Mouse (Mus musculus): ENCODE measurements around the gene Tpsb2.

The Tpsb2 gene

DNA sequence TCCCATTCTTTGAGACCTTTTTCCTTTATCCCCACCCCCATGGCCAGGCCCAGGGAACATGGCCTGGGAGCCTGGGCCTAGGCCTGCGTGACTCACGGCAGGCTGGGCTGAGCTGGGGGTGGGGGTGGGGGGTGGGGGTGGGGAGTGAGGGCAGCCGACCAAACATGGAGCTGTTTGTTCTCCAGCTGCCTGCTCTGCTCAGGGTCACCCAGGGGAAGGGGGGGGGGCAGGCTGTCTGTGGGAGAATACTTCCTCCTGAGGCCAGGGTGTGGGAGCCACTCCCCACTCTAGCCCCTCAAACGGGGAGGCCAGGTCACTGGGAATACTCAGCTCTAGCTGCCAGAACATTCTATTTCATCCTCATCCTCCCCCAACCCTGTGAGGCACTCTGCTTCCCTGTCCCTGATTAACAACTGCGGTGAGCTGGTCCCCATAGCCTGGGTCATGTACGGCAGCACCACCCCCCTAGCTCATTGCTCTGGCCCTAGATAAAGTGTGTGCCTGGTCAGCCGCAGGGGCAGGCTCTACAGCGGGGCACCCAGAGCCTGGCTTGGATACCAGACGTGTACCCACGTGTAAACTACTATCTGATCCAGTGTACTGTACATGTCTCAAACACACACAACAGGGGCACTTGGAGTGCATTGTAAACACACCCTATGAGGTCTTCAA is 39.3 kb downstream of the Tpsb2 start:
- intact Hi-C loops (cut with DNase I): no loop called here

DNA sequence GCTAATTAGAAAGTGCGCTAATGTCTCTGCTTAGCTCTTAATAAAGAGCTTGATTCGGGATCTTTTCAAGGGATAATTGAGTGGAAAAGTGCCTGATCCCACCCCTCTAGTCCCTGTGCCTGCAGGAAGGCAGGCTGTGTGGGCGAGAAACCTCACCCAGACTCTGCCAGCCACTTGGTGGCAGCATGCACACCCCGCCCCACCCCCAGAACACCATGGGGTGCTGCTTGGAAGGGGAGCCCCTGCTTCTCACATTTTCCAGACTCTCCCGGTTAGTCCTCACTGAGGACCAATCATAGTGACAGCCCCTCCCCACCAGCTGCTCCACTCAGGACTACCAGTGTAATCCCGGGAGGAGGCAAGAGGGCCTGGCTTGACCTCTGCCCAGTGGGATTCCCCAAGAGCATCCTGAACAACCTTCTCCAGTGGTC is 39.9 kb downstream of the Tpsb2 start:
- intact Hi-C loops (cut with DNase I): no loop called here

DNA sequence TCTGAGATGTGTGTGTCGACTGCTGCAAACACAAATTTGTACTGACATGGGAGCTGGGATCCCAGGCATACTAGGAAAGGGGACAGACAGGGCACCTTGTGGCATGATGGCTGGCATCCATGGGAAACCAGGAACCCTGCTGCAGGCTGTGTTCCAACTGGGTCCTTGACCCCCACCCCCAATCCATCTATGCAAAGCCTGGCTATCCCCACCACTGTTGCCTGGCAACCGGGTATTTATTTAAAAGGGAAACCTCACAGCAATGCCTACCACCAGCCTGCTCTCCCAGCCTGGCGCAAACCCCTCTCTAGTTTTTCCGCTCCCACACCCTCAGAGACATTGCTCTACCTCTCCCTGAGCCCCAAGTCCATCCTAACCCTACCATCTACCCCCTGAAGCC is 41.2 kb downstream of the Tpsb2 start:
- intact Hi-C loops (cut with DNase I): no loop called here

DNA sequence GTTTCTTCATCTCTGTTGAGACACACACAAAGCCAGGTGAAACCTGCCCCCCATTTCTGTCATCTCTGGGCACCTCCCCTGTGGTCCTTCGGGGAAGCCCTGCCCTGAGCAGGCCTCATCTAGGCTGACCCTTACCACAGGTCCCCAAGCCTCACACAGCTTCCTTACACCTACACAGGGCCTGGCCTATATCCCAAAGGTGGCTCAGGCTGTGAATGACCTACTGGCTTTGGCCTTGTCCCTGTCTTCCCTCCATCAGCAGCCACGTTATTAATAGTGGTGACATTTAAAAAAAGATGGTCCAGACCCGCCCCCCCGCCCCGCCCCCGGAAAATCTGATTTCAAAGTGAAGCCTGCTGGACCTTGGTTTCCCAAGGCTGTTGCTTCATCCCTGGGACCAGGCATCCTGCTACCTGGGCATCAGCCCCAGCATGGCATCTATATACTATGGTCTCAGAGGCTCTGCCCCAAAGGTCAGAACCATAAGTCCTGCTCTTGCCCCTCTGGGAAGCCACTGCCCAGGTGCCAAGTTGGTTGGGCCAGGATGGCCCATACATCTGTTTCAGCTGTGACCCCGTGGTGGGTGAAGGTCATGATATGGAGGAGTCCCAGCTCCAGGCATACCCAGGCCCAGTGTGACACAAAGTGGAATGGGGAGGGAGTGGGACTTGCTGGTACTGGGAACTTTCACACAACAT is 42.3 kb downstream of the Tpsb2 start:
- intact Hi-C loops (cut with DNase I): no loop called here

DNA sequence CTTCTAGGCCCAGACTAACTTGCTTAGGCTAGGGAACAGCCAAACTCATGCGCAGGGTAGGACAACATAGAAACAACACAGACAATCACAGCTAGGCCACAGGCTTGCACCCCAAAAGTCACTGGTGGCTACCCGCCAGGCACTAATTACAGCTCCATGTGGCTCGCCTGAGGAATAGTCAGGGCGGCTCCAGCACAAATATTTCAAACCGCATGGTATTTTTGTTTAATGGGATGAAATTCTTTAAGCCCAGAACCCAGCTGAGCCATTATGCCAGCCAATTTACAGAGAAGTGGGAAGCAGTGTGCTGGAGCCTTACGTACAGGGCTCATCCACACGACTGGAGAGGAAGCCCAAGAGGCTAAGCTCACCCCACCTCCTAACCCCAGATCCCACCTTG is 43.5 kb downstream of the Tpsb2 start:
- intact Hi-C loops (cut with DNase I): no loop called here

DNA sequence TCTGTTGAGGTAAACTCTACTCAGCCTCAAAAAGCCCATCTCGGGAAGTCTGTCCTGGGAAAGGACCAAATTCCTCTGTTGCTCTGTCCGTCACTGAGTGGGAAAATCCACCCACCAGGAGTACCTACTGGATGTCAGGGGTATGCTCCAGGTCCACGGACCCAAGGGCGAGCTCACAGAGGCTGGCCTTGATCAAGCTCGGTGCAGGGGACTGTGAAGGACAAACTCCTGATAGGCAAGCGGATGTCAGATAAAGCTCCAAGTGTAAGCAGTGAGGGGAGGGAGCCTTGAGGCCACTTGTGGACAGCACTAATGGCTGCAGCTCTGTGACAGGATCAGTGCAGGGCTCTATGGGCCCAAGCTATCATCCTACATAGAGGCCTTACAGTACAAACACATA is 44.1 kb downstream of the Tpsb2 start:
- intact Hi-C loops (cut with DNase I): no loop called here

DNA sequence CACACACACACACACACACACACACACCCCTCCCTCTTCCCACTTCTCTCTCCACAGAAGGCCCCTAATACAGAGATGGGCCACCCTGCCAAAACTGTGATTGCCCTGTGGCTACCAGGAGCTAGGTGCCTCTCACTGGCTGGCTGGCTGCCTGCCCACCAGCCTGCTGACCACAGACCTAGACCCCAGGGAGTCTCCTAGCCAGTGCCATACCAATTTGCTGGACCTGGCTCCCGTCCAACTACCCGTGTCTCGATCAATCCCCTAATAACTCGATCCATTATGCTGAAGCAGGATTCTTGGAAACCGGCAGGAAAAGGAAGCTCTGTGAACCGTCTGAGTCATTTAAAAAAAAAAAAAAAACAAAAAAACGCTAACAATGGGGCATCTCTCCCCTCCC is 44.7 kb downstream of the Tpsb2 start:
- intact Hi-C loops (cut with DNase I): no loop called here

DNA sequence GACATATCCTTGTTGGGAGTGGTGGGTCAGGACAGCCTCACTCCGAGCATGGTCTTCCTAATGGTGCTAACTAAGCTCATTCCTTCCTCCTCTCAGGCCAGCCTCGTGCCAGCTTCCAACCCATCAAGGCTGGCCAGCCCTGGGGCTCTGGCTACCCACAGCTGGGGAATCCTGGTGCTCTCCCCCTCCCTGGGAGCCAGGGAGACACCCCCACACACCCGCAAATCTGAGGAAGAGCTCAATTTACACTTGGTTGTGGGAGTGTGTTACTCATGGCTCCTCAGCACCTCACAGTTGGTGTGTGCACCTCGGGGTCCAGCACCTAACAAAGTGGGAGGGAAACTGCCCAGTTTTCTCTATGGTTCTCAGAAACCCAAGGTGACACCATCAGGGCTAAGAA is 45.1 kb downstream of the Tpsb2 start:
- intact Hi-C loops (cut with DNase I): no loop called here

DNA sequence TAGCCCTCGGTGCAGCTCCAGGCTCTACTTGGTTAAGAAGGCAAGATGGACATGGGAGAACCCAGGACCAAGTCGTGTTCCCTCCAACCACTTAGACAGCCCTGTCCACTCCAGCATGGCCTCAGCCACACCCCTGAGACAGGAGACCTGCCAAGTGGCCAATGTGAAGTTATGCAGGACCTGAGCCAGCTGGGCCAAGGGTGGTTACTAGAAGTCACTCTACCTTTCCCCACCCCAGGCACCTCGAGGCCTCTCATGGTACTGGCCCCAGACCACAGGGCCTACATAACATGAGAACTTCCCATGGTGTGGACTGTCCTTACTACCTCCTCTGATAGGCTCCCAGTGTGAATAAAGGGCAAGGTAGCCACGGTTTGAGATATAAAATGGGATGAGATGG is 48.1 kb downstream of the Tpsb2 start:
- intact Hi-C loops (cut with DNase I): no loop called here

DNA sequence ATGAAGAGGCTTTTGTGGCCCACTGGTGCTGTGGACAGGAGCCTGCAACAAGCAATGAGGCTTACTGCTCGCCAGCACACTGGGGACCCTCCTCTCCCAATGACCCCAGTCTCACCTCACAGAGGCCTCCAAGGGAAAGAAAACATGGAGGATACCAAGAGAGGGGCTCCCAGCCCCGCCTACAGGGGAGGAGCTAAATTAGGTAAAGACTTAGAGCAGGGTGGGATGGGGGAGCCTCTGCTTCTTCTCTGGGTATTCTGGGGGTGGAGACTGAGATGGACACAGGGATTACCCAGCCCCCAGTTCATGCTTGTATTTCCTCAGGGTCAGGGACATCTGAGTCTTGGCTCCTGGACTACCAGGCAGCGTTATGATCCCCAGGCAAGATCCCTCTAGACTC is 48.8 kb downstream of the Tpsb2 start:
- intact Hi-C loops (cut with DNase I): no loop called here

DNA sequence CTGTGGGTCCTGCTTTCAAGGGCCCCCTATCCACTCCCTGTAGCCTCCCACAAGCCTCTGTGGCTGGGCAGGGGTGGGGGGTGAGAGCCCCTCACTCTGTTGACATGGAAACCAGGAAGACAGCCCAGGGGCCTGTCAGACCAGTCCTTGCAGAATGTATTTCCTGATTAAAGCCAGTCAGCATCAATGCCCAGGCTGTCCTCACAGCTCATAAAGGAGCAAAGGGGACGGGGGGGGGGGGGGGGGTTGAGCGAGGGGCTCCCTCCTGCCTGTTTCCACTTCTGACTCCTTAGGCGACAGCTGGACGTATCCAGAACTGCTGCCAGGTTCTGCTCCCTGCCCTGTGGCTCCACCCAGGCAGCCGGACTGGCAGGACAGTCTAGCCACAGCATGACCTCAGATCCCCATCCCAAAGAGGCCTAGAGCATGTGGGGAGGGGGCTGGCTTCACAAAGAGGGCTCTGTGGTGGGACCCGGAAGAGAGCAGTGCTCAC is 49.4 kb downstream of the Tpsb2 start:
- intact Hi-C loops (cut with DNase I): no loop called here

DNA sequence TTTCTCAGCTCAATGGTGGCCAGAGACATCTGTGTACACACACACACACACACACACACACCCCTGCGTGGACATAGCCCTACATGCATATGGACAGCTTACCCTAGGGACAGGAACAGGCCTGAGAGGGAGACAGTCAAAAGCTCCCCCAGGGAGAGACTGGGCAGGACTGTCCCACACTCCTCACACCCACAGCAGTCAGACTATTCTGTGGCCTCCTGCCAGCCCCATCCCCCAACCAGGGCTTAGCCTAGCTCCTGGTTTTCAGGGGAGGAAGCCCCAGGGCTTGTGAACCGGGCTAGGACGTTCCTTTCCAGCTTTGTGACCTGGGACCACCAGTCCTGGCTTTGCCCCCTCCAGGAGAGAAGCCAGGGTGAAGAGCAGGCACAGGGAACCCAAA is 50.1 kb downstream of the Tpsb2 start:
- intact Hi-C loops (cut with DNase I): no loop called here

DNA sequence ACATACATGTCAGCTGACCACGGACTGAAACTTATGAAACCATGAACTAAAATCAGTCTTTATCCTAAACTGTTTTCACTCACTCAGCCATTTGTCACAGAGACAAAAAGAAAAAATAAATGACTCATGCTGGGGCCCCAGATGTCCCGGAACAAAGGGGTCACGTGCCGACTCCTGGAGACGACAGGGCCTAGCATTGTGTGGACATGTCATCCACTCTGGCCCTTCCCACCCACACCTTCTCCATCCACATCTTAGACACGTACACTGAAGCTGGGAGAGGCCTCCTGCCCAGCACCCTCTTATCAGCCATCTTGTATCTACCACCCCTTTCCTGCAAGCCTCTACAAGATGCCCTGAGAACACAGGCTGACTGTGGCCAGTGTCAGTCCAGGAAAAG is 51.9 kb downstream of the Tpsb2 start:
- intact Hi-C loops (cut with DNase I): no loop called here

All from adrenal gland (tissue).